Mouse (Mus musculus): ENCODE measurements around the gene Atp6v1e2.

Atp6v1e2 gene

GRCm38 (mm10) chr17:86915540-86915939 is 32.2 kb downstream of the Atp6v1e2 start:
- no peak for DNase-seq (ENCODE audit: low spot score in 2 of 2)

- DNase-seq (ENCODE audit: low spot score in 2 of 2) = no peak
These were observed 34.6 kb downstream of the Atp6v1e2 start for GRCm38 (mm10) chr17:86913003-86913607.

- peak in 1 of 2 experiments; percentile 38 for DNase-seq (ENCODE audit: low spot score in 2 of 2)
These were observed 36.4 kb downstream of the Atp6v1e2 start for GRCm38 (mm10) chr17:86911261-86911660.

- DNase-seq (ENCODE audit: low spot score in 2 of 2) = peak in 1 of 2 experiments; percentile 76
These were observed 37.8 kb downstream of the Atp6v1e2 start for GRCm38 (mm10) chr17:86909733-86910495.

- DNase-seq (ENCODE audit: low spot score in 2 of 2) = no peak
These were observed 39.4 kb downstream of the Atp6v1e2 start for GRCm38 (mm10) chr17:86908316-86908715.

GRCm38 (mm10) chr17:86907092-86907491 is 40.6 kb downstream of the Atp6v1e2 start:
- DNase-seq (ENCODE audit: low spot score in 2 of 2) = no peak

- DNase-seq (ENCODE audit: low spot score in 2 of 2) = no peak
These were observed 41.1 kb downstream of the Atp6v1e2 start for GRCm38 (mm10) chr17:86906601-86907000.

GRCm38 (mm10) chr17:86906136-86906461 is 41.6 kb downstream of the Atp6v1e2 start:
- DNase-seq (ENCODE audit: low spot score in 2 of 2) = peak; percentile 86 to 92

- DNase-seq (ENCODE audit: low spot score in 2 of 2) = peak; percentile 83 to 86
These were observed 42.2 kb downstream of the Atp6v1e2 start for GRCm38 (mm10) chr17:86905297-86906135.

GRCm38 (mm10) chr17:86904206-86904605 is 43.5 kb downstream of the Atp6v1e2 start:
- no peak for DNase-seq (ENCODE audit: low spot score in 2 of 2)

GRCm38 (mm10) chr17:86903596-86903995 is 44.1 kb downstream of the Atp6v1e2 start:
- DNase-seq (ENCODE audit: low spot score in 2 of 2) = peak; percentile 52 to 63

- no peak for DNase-seq (ENCODE audit: low spot score in 2 of 2)
These were observed 45.2 kb downstream of the Atp6v1e2 start for GRCm38 (mm10) chr17:86902399-86903067.

GRCm38 (mm10) chr17:86900564-86900963 is 47.1 kb downstream of the Atp6v1e2 start:
- no peak for DNase-seq (ENCODE audit: low spot score in 2 of 2)

GRCm38 (mm10) chr17:86899821-86900220 is 47.9 kb downstream of the Atp6v1e2 start:
- DNase-seq (ENCODE audit: low spot score in 2 of 2) = no peak

- no peak for DNase-seq (ENCODE audit: low spot score in 2 of 2)
These were observed 50.1 kb downstream of the Atp6v1e2 start for GRCm38 (mm10) chr17:86897486-86898165.

GRCm38 (mm10) chr17:86895191-86895590 is 52.5 kb downstream of the Atp6v1e2 start:
- no peak for DNase-seq (ENCODE audit: low spot score in 2 of 2)
